Mouse (Mus musculus) gastrocnemius, postnatal 36 days (tissue): ENCODE results near the gene Zfp473. TPM values are rescaled to one million over a fixed set of nuclear protein-coding genes. Genes with fewer than 3 reads are reported as not detected.

Experiments
- total RNA-seq, 2 experiments: library from RNA; stranded (reverse); gene quantifications; 2 replicates each; pipeline ENCODE4 v1.2.3; 2021

Zfp473 gene
- total RNA-seq, 2 experiments from 2014 or later: not detected

Other genes with a start within 250 kb of the Zfp473 start
- gene Mybpc2, start 226.4 kb downstream of the Zfp473 start, total RNA-seq: 1,000 to 10,000 TPM; 4,354 to 5,208 TPM
- gene Spib, start 219.0 kb downstream of the Zfp473 start, total RNA-seq: not detected
- gene Pold1, start 202.2 kb downstream of the Zfp473 start, total RNA-seq: 1 to 10 TPM; 5.6 to 6.7 TPM
- 10 to 100 TPM; 28.9 to 31.1 TPM for gene Nr1h2, start 197.1 kb downstream of the Zfp473 start, total RNA-seq
- gene Napsa, start 178.7 kb downstream of the Zfp473 start, total RNA-seq: under 1 TPM; 0.30 to 0.54 TPM
- gene Kcnc3, start 160.4 kb downstream of the Zfp473 start, total RNA-seq: 1 to 10 TPM; 5.3 to 5.7 TPM
- 10 to 100 TPM; 22.5 to 29.7 TPM for gene Myh14, start 80.2 kb downstream of the Zfp473 start, total RNA-seq
- not detected for gene Izumo2, start 42.3 kb downstream of the Zfp473 start, total RNA-seq
- gene Vrk3, start 2.6 kb downstream of the Zfp473 start, total RNA-seq: 10 to 100 TPM; 16.1 to 18.6 TPM
- 10 to 100 TPM; 19.6 to 20.0 TPM for gene Nup62, start 65.0 kb upstream of the Zfp473 start, total RNA-seq
- gene Il4i1, start 65.3 kb upstream of the Zfp473 start, total RNA-seq: 1 to 10 TPM; 1.0 to 6.4 TPM
- 10 to 100 TPM; 55.2 to 69.3 TPM for gene Atf5, start 65.6 kb upstream of the Zfp473 start, total RNA-seq
- gene Akt1s1, start 97.9 kb upstream of the Zfp473 start, total RNA-seq: 100 to 1,000 TPM; 111 to 122 TPM
- gene Tbc1d17, start 98.0 kb upstream of the Zfp473 start, total RNA-seq: 10 to 100 TPM; 42.4 to 53.4 TPM
- 10 to 100 TPM; 14.9 to 18.7 TPM for gene Pnkp, start 106.1 kb upstream of the Zfp473 start, total RNA-seq
- 100 to 1,000 TPM; 129 to 153 TPM for gene Ptov1, start 118.7 kb upstream of the Zfp473 start, total RNA-seq
- 10 to 100 TPM; 54.0 to 57.5 TPM for gene Med25, start 141.7 kb upstream of the Zfp473 start, total RNA-seq
- 10 to 100 TPM; 17.3 to 18.1 TPM for gene Fuz, start 145.0 kb upstream of the Zfp473 start, total RNA-seq
- 10 to 100 TPM; 55.0 to 56.3 TPM for gene Ap2a1, start 178.4 kb upstream of the Zfp473 start, total RNA-seq
- gene Tsks, start 192.2 kb upstream of the Zfp473 start, total RNA-seq: not detected
- gene Cpt1c, start 223.8 kb upstream of the Zfp473 start, total RNA-seq: 1 to 10 TPM; 1.2 to 1.8 TPM
- gene Prmt1, start 235.5 kb upstream of the Zfp473 start, total RNA-seq: 100 to 1,000 TPM; 105 to 123 TPM
- 10 to 100 TPM; 18.3 to 20.3 TPM for gene Irf3, start 246.6 kb upstream of the Zfp473 start, total RNA-seq
- gene Bcl2l12, start 247.7 kb upstream of the Zfp473 start, total RNA-seq: 1 to 10 TPM; 8.0 to 8.9 TPM